22 mouse cellular contexts compared by ENCODE assay signal in the genomic region with DNA sequence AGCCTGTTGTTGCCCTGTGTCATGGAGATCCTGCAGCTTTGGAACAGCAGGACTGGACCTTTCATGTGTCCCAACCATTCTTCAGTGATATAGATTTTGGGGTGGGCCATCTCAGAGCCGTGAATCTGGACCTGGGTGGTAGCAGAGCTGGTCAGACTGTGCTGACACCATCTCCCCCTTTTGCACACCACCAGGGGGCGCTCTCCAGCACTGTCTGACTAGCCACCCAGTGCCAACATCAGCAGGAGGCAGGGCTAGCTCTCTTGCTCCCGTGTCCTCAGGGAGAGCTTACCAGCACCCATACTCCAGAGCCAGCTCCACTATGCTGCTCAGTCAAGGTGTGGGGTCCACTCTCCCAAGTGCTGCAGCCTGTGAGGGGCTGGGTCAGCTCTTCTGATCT.
DNase-seq lines count a peak whose midpoint lies in the region; ATAC-seq and TF ChIP-seq lines count a peak whose summit lies in the region.
"Had no signal": no experiment of that assay in that cellular context is flagged by ENCODE, and none has a peak within 500 bp of the region (broad histone marks: within the 10 kb centered on the region; RNA-seq: fewer than 3 reads in every experiment).

No protein-coding gene starts in this region.

- H3K9ac ChIP-seq in heart, adult 2 months (ENCODE audit: low read depth, low read length), result no peak overlapping the region
- no peak overlapping the region for H3K9ac ChIP-seq in liver, embryonic 14.5 days (replicated peaks)
- H3K9ac ChIP-seq in liver, embryonic 12.5 days, result no peak overlapping the region
- H3K9ac ChIP-seq: heart, embryonic 15.5 days; intestine, embryonic 15.5 days; limb, embryonic 12.5 days; neural tube, embryonic 13.5 days had no signal

- H3K27me3 ChIP-seq in heart, adult 2 months (ENCODE audit: control insufficient read depth, insufficient read depth, low read length), result no peaks in the 10 kb centered on the region
- no peaks in the 10 kb centered on the region for H3K27me3 ChIP-seq in liver, embryonic 14.5 days (ENCODE audit: control insufficient read depth, insufficient read depth, low read length)
- no peaks in the 10 kb centered on the region for H3K27me3 ChIP-seq in liver, embryonic 12.5 days (replicated peaks)
- no peaks in the 10 kb centered on the region for H3K27me3 ChIP-seq in testis, adult 2 months (ENCODE audit: control insufficient read depth, insufficient read depth, low read length)
- H3K27me3 ChIP-seq: heart, embryonic 15.5 days; intestine, embryonic 15.5 days; limb, embryonic 12.5 days; neural tube, embryonic 13.5 days had no signal

- H3K4me1 ChIP-seq in heart, adult 2 months (ENCODE audit: control insufficient read depth, insufficient read depth, low read length), result no peaks in the 10 kb centered on the region
- H3K4me1 ChIP-seq in liver, embryonic 14.5 days (replicated peaks; ENCODE audit: control insufficient read depth in 2 of 2, insufficient read depth in 2 of 2, low read length in 1 of 2), result no peaks in the 10 kb centered on the region; a peak in 1 of 4 replicates
- no peaks in the 10 kb centered on the region for H3K4me1 ChIP-seq in liver, embryonic 12.5 days
- no peaks in the 10 kb centered on the region for H3K4me1 ChIP-seq in testis, adult 2 months (ENCODE audit: control insufficient read depth, insufficient read depth, low read length)
- H3K4me1 ChIP-seq: heart, embryonic 15.5 days; intestine, embryonic 15.5 days; limb, embryonic 12.5 days; midbrain, embryonic 10.5 days; neural tube, embryonic 13.5 days had no signal

- no peak for TF ChIP-seq POLR2A in heart, adult 2 months (IDR thresholded peaks at IDR 0.05; ENCODE audit: insufficient read depth, low read depth, low read length)
- TF ChIP-seq POLR2A in testis, adult 2 months (IDR thresholded peaks at IDR 0.05; ENCODE audit: control insufficient read depth, low read depth, low read length), result no peak

- no peak for ATAC-seq in liver, embryonic 14.5 days (ENCODE audit: insufficient read depth)
- no peak for ATAC-seq in liver, embryonic 12.5 days
- ATAC-seq: forebrain, embryonic 14.5 days; intestine, embryonic 15.5 days had no signal

- TF ChIP-seq CTCF in heart, adult 2 months (IDR thresholded peaks at IDR 0.05), result peak; percentile 20; the same call in 1 of the 2 replicates
- peak; percentile 48 for TF ChIP-seq CTCF in liver, embryonic 14.5 days (IDR thresholded peaks at IDR 0.05; ENCODE audit: low read depth)
- peak; percentile 53; the same call in 1 of the 2 replicates for TF ChIP-seq CTCF in testis, adult 2 months (IDR thresholded peaks at IDR 0.05; ENCODE audit: control insufficient read depth, insufficient read depth, insufficient replicate concordance, low read depth, low read length)

- intact Hi-C loops in heart, adult 2 months (cut with DNase I), result no loop called here

- no peak overlapping the region for H3K27ac ChIP-seq in heart, adult 2 months
- no peak overlapping the region for H3K27ac ChIP-seq in liver, embryonic 14.5 days
- no peak overlapping the region for H3K27ac ChIP-seq in liver, embryonic 12.5 days
- no peak overlapping the region for H3K27ac ChIP-seq in testis, adult 2 months (ENCODE audit: control insufficient read depth, insufficient read depth, low read depth, low read length)
- H3K27ac ChIP-seq: heart, embryonic 15.5 days; intestine, embryonic 15.5 days; limb, embryonic 12.5 days; midbrain, embryonic 10.5 days; neural tube, embryonic 13.5 days had no signal

- no peak overlapping the region for H3K4me2 ChIP-seq in liver, embryonic 14.5 days (ENCODE audit: low read depth)
- H3K4me2 ChIP-seq in liver, embryonic 12.5 days, result no peak overlapping the region
- H3K4me2 ChIP-seq: heart, embryonic 15.5 days; intestine, embryonic 15.5 days; limb, embryonic 12.5 days; neural tube, embryonic 13.5 days had no signal

- H3K79me2 ChIP-seq in heart, adult 2 months (replicated peaks; ENCODE audit: control insufficient read depth, insufficient read depth, low read length), result no peaks in the 10 kb centered on the region

- no peak for DNase-seq in heart, adult 2 months
- DNase-seq in heart, postnatal 4 days, result no peak
- DNase-seq in liver, embryonic 14.5 days (ENCODE audit: low read depth in 3 of 3, low spot score in 3 of 3), result no peak
- no peak for DNase-seq in testis, postnatal 14 days (ENCODE audit: low spot score)
- DNase-seq in B cell, adult 2 months, result no peak
- DNase-seq: adrenal gland, adult 8-10 months; cerebellum, adult 11-12 months; cerebellum, postnatal 25 days; heart, adult 18-20 months; kidney, postnatal 10 days; lung, adult 2 months; right cerebral cortex, postnatal 14 days; thymus, adult 18-20 months had no signal

- H3K36me3 ChIP-seq in heart, adult 2 months (ENCODE audit: control insufficient read depth, insufficient read depth, low read length), result no peaks in the 10 kb centered on the region
- H3K36me3 ChIP-seq in liver, embryonic 14.5 days (replicated peaks; ENCODE audit: control insufficient read depth, insufficient read depth, low read depth), result no peaks in the 10 kb centered on the region
- no peaks in the 10 kb centered on the region for H3K36me3 ChIP-seq in liver, embryonic 12.5 days
- no peaks in the 10 kb centered on the region for H3K36me3 ChIP-seq in testis, adult 2 months (ENCODE audit: control insufficient read depth, insufficient read depth, low read length)
- H3K36me3 ChIP-seq: heart, embryonic 15.5 days; intestine, embryonic 15.5 days; limb, embryonic 12.5 days; midbrain, embryonic 10.5 days; neural tube, embryonic 13.5 days had no signal

- no peak for TF ChIP-seq EP300 in heart, adult 2 months (IDR thresholded peaks at IDR 0.05; ENCODE audit: insufficient read depth, low read depth, low read length)
- TF ChIP-seq EP300 in liver, embryonic 14.5 days (IDR thresholded peaks at IDR 0.05; ENCODE audit: low read depth), result no peak

- WGBS in heart, adult 2 months, result 75% methylated on average over 3 of the region's 3 CpGs
- WGBS in liver, embryonic 14.5 days (ENCODE audit: insufficient replicate concordance), result 31% methylated on average over 3 of the region's 3 CpGs
- 40% methylated on average over 3 of the region's 3 CpGs for WGBS in liver, embryonic 12.5 days (ENCODE audit: insufficient replicate concordance)

- H3K4me3 ChIP-seq in heart, adult 2 months, result no peak overlapping the region
- no peak overlapping the region for H3K4me3 ChIP-seq in liver, embryonic 14.5 days (ENCODE audit: insufficient read depth in 1 of 2, low read depth in 2 of 2, low read length in 2 of 2)
- H3K4me3 ChIP-seq in liver, embryonic 12.5 days, result no peak overlapping the region
- H3K4me3 ChIP-seq in testis, adult 2 months (ENCODE audit: control insufficient read depth, low read depth, low read length), result no peak overlapping the region
- H3K4me3 ChIP-seq: erythroblast, embryonic 14.5 days; heart, embryonic 15.5 days; intestine, embryonic 15.5 days; limb, embryonic 12.5 days; midbrain, embryonic 10.5 days; neural tube, embryonic 13.5 days had no signal

- no peaks in the 10 kb centered on the region for H3K9me3 ChIP-seq in liver, embryonic 14.5 days (ENCODE audit: control insufficient read depth, low read length)
- no peaks in the 10 kb centered on the region for H3K9me3 ChIP-seq in liver, embryonic 12.5 days (replicated peaks)
- H3K9me3 ChIP-seq: heart, embryonic 15.5 days; intestine, embryonic 15.5 days; neural tube, embryonic 13.5 days had no signal
